ENCODE assay signal across 8 mouse cellular contexts in the genomic region with DNA sequence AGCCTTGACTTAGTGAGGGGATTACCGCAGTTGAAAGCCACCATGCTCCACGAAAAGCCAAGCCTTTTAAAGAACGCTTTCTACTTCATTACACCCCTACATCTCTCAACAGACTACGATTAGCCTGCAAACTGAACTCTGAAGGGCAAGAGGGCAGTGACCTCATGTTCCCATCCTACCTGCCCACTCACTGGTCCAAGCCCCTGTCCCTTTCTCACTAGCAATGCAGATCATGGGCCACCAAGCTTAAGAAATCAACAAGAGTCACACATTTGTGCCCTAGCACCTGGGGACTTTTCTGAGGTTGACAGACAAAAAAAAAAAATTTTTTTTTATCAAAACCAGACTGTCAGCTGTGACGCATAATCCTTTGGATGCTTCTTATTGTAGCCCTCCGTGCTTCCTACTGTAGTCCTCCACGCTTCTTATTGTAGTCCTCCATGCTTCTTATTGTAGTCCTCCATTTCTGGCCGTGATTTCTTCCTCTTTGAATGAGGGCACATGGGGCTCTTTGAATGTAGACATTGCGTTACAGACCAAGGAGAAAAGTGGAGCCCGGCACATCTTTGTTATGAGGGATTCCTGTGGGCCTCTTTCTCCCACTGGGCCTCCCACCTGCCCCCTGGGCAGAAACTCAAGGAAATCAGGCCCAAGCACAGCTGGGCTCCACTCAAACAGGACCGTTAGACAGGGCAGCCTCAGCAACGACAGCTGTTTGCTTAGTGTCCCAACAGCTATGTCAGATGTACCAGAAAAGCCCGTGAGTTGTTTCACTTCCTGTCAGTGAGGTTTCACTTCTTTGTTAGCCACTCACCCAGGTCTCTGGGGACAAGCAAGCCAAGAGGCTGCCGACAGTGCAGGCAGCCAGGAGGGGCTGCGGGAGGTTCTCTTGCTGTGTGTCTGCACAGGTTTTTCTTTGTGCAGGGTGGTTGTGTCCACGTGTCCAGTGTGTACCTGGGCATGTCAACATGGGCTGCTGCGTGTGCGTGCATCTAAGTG. TPM values are rescaled to one million over a fixed set of nuclear protein-coding genes. Genes with fewer than 3 reads are reported as not detected.
DNase-seq lines count a peak whose midpoint lies in the region; ATAC-seq and TF ChIP-seq lines count a peak whose summit lies in the region.

No protein-coding gene starts in this region.

- H3K9me3 ChIP-seq in embryonic facial prominence, embryonic 14.5 days (ENCODE audit: control insufficient read depth, low read length) = no peaks in the 10 kb centered on the region
- no peaks in the 10 kb centered on the region for H3K9me3 ChIP-seq in lung, embryonic 14.5 days (ENCODE audit: low read depth, low read length)

- no peaks in the 10 kb centered on the region for H3K36me3 ChIP-seq in embryonic facial prominence, embryonic 14.5 days (ENCODE audit: control insufficient read depth, insufficient read depth, low read length)
- H3K36me3 ChIP-seq in lung, embryonic 14.5 days (ENCODE audit: insufficient read depth) = no peaks in the 10 kb centered on the region

- WGBS in embryonic facial prominence, embryonic 14.5 days = 51% methylated on average over 18 of the region's 18 CpGs
- 57% methylated on average over 18 of the region's 18 CpGs for WGBS in lung, embryonic 14.5 days

- TF ChIP-seq CTCF in lung, embryonic 14.5 days (IDR thresholded peaks at IDR 0.05; ENCODE audit: low read depth) = no peak

- H3K9ac ChIP-seq in embryonic facial prominence, embryonic 14.5 days (ENCODE audit: low read depth, low read length) = no peak overlapping the region
- no peak overlapping the region for H3K9ac ChIP-seq in lung, embryonic 14.5 days

- DNase-seq in embryo, embryonic 11 days = peak; percentile 43
- DNase-seq in embryo, embryonic 10.5 days (ENCODE audit: low spot score) = no peak
- peak; percentile 50 for DNase-seq in 3134 (ENCODE audit: extremely low read depth, insufficient read length, low spot score)
- DNase-seq in embryonic facial prominence, embryonic 14.5 days (ENCODE audit: low spot score) = peak; percentile 69
- DNase-seq in lung, embryonic 14.5 days = peak; percentile 21
- DNase-seq in thymus, adult 18-20 months = peak; percentile 47 to 76
- DNase-seq in ovary, postnatal 10 days (ENCODE audit: low spot score) = no peak

- H3K27me3 ChIP-seq in embryonic facial prominence, embryonic 14.5 days (replicated peaks; ENCODE audit: control insufficient read depth, insufficient read depth, low read length) = no peaks in the 10 kb centered on the region
- no peaks in the 10 kb centered on the region for H3K27me3 ChIP-seq in lung, embryonic 14.5 days (ENCODE audit: insufficient read depth, low read length)

- H3K4me3 ChIP-seq in embryonic facial prominence, embryonic 14.5 days (ENCODE audit: low read depth, low read length) = no peak overlapping the region
- H3K4me3 ChIP-seq in lung, embryonic 14.5 days (ENCODE audit: low read depth, low read length) = no peak overlapping the region

- H3K4me1 ChIP-seq in embryonic facial prominence, embryonic 14.5 days (ENCODE audit: control insufficient read depth, insufficient read depth, low read length) = 0 out of 2 replicates have a peak, but pooled peaks cover 4% of the 10 kb centered on the region
- H3K4me1 ChIP-seq in lung, embryonic 14.5 days (ENCODE audit: insufficient read depth) = 0 out of 2 replicates have a peak, but pooled peaks cover 3% of the 10 kb centered on the region

- ATAC-seq in embryonic facial prominence, embryonic 14.5 days (ENCODE audit: low read depth) = 0 out of 2 replicates have a peak, but pooled peaks have one; percentile 33
- ATAC-seq in lung, embryonic 14.5 days (ENCODE audit: insufficient read depth) = no peak
- ATAC-seq in erythroblast, adult 5-6 weeks (replicated peaks; ENCODE audit: low FRiP score, poor library complexity, severe bottlenecking) = no peak

- H3K27ac ChIP-seq in embryonic facial prominence, embryonic 14.5 days (replicated peaks; ENCODE audit: low read depth, low read length) = no peak overlapping the region
- no peak overlapping the region for H3K27ac ChIP-seq in lung, embryonic 14.5 days (ENCODE audit: low read depth)

- no peak overlapping the region for H3K4me2 ChIP-seq in embryonic facial prominence, embryonic 14.5 days (ENCODE audit: low read depth, low read length)
- H3K4me2 ChIP-seq in lung, embryonic 14.5 days = no peak overlapping the region

RNA-seq across cellular contexts. Expression of a gene that starts 36.1 kb away (rescaled TPM):
- 7.4 and 11.0 TPM in 2 replicates for polyA plus RNA-seq in embryonic facial prominence, embryonic 14.5 days (2014; fragmentation: Nextera tagmentation; extraction: Ambion mirVana)
- polyA plus RNA-seq in lung, embryonic 14.5 days (2014; fragmentation: Nextera tagmentation; extraction: Ambion mirVana) = 13.9 and 15.6 TPM in 2 replicates
- total RNA-seq in erythroblast, adult 5-6 weeks (2015; ENCODE audit: low replicate concordance) = 1.3 TPM in 1 of 2 replicates, not detected in the other
- 0.26 and 2.5 TPM in 2 replicates for total RNA-seq in erythroblast, adult 5-6 weeks (2017; ENCODE audit: low replicate concordance)

Comparison
In these comparisons a context has a peak if more than half of its experiments do, and no peak if none do; other contexts are left out.
1. DNase-seq: peak in embryo, embryonic 11 days (single experiment), 3134 (single experiment), embryonic facial prominence, embryonic 14.5 days (single experiment), lung, embryonic 14.5 days (single experiment) and thymus, adult 18-20 months (2 of 2); none in embryo, embryonic 10.5 days (single experiment) and ovary, postnatal 10 days (single experiment).